Mouse (Mus musculus) embryonic facial prominence, embryonic 15.5 days (tissue): Measurements from ENCODE around the gene Ifngr2. TPM values are rescaled to one million over a fixed set of nuclear protein-coding genes. Genes with fewer than 3 reads are reported as not detected.

Source experiments
- ATAC-seq: fragments of 200-750 bp; cut with Nextera tagmentation; 2 replicates; pipeline ENCODE4 v1.8.0; 2017; ENCODE audit warnings: low read depth, moderate TSS enrichment; ENCODE audit not compliant: insufficient number of reproducible peaks, low FRiP score, low TSS enrichment
- H3K27ac ChIP-seq: fragments of 300-500 bp; sonication (generic); replicated peaks from 2 replicates; pipeline ENCODE4 v1.5.1; 2015; ENCODE audit warnings: mild to moderate bottlenecking, inconsistent platforms
- H3K27me3 ChIP-seq: fragments of 300-500 bp; sonication (generic); 2 replicates; pipeline ENCODE4 v1.6.1; 2015; ENCODE audit warnings: inconsistent platforms
- H3K36me3 ChIP-seq: fragments of 300-500 bp; sonication (generic); 2 replicates; pipeline ENCODE4 v1.6.1; 2015; ENCODE audit warnings: mild to moderate bottlenecking, inconsistent platforms
- H3K4me1 ChIP-seq: fragments of 300-500 bp; sonication (generic); 2 replicates; pipeline ENCODE4 v1.6.1; 2015; ENCODE audit warnings: inconsistent platforms
- H3K4me2 ChIP-seq: fragments of 300-500 bp; sonication (generic); replicated peaks from 2 replicates; pipeline ENCODE4 v1.6.1; 2015; ENCODE audit warnings: mild to moderate bottlenecking, inconsistent platforms
- H3K4me3 ChIP-seq: fragments of 300-500 bp; sonication (generic); replicated peaks from 2 replicates; pipeline ENCODE4 v1.5.1; 2015; ENCODE audit warnings: mild to moderate bottlenecking, inconsistent platforms
- H3K9ac ChIP-seq: fragments of 300-500 bp; sonication (generic); 2 replicates; pipeline ENCODE4 v1.6.1; 2015; ENCODE audit warnings: inconsistent platforms
- H3K9me3 ChIP-seq: fragments of 300-500 bp; sonication (generic); replicated peaks from 2 replicates; pipeline ENCODE4 v1.6.1; 2016; ENCODE audit warnings: inconsistent platforms
- WGBS: fragments of 180-500 bp; shearing (Covaris S2); methylation state at CpG from one replicate; pipeline ENCODE4 v1.1.7; 2015; 5-methylcytosine and 5-hydroxymethylcytosine counted together
- polyA plus RNA-seq: library from polyadenylated mRNA; unstranded; fragments of >200 nt; fragmentation: Nextera tagmentation; extraction: Ambion mirVana; gene quantifications from 2 replicates; pipeline ENCODE4 v1.2.1, GENCODE M21; 2015

Gene Ifngr2
- polyA plus RNA-seq, 1 experiment from 2014 or later, result 58.8 TPM

DNA sequence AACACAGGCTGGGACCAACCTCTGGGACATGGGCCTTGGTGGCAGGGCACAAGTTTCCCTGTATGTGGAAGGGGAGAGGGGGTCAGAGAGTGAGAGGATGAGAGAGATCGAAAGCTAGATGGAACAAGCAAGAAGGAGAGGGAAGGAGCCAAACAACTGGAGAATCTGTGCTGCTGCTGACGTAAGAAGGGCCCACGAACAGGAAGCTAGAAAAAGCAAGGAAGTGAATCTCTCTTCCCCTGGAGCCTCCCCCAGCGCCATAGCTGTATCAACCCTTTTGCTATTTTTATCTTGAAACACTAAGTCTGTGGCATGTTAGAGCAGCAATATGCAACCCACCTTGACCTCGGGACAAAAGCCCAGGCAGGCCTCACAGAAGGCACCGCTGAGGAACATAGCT, 8.8 kb upstream of the Ifngr2 start:
- H3K4me3 ChIP-seq, result no peak overlapping the region
- WGBS, result 59% methylated on average over 6 of the region's 6 CpGs
- no peak overlapping the region for H3K9ac ChIP-seq
- ATAC-seq, result no peak
- H3K4me1 ChIP-seq, result 0 out of 2 replicates have a peak, but pooled peaks cover 6% of the 10 kb centered on the region
- no peaks in the 10 kb centered on the region for H3K27me3 ChIP-seq
- H3K4me2 ChIP-seq, result no peak overlapping the region
- peak overlapping the region; percentile 24; the same call in 1 of the 2 replicates for H3K27ac ChIP-seq
- no peaks in the 10 kb centered on the region for H3K9me3 ChIP-seq
- no peaks in the 10 kb centered on the region for H3K36me3 ChIP-seq

DNA sequence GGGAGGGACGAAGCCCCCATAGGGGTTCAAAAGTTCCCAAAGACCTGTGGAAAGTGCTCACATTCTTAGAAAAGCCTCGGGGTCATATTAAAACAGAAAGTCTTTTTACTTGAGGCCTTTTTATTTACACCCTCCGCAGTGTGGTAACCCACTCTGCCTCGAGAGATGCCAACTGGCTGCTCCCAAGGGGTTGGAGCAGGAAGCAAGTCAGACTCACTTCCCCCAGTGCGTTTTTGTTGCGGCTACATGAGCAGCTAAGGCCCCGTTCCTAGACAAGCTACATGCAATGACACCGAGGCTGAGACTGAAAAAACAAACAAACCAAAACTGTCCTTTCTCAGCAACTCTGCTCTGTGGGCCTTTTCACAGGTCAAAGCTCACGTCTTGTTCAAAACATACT, 8.4 kb upstream of the Ifngr2 start:
- Histone ChIP-seq H3K27ac (peak overlapping the region; percentile 24; the same call in 1 of the 2 replicates), H3K4me3 (no peak overlapping the region), H3K4me1 (0 out of 2 replicates have a peak, but pooled peaks cover 6% of the 10 kb centered on the region), H3K36me3 (no peaks in the 10 kb centered on the region), H3K27me3 (no peaks in the 10 kb centered on the region), H3K4me2 (no peak overlapping the region), H3K9ac (no peak overlapping the region), H3K9me3 (no peaks in the 10 kb centered on the region)
- WGBS, result 39% methylated on average over 9 of the region's 9 CpGs
- ATAC-seq, result no peak

DNA sequence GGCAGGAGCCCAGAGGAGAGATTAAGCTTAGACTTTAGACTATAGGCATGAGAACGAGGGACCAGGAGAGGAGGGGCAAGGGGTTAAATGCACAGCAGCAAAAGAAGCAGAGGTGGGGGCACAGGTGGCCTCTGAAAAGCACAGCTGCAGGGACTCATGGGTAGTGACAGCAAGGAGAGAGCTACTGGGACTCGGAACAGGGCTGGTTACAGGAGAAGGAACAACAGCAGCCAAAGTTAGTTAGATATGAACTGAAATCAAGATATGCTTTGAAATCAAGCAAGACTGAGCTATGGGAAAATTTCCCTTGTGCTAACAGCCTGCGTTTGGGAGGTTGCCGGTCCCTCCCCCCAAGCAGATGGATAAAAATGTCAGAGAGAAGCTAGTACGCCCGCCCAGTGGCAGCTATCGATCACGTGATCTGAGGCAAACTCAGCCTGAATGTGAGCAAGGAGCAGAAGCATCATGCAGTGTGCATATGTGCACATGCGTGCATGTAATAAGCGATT, 5.2 kb upstream of the Ifngr2 start:
- Histone ChIP-seq H3K27ac (no peak overlapping the region), H3K36me3 (no peaks in the 10 kb centered on the region), H3K9me3 (no peaks in the 10 kb centered on the region), H3K4me1 (peaks cover 19% of the 10 kb centered on the region), H3K4me3 (no peak overlapping the region), H3K9ac (no peak overlapping the region), H3K4me2 (peak overlapping the region; percentile 32), H3K27me3 (no peaks in the 10 kb centered on the region)
- ATAC-seq, result no peak
- WGBS, result 26% methylated on average over 10 of the region's 10 CpGs

DNA sequence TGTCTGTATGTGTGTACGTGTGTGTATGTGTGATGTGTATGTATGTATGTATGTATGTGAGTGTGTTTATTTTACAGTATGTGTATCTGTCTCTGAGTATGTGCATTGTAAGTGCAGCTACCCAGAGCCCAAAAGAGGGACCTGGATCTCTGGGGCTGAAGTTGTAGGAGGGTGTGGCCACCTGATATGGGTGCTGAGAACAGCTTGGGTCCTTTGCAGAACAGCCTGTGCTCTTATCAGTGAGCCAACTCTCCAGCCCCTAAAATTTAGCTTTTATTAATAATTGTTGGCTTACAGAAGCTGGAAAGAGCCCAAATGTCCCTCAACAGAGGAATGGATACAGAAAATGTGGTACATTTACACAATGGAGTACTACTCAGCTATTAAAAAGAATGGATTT, 3.3 kb upstream of the Ifngr2 start:
- Histone ChIP-seq H3K27ac (no peak overlapping the region), H3K4me3 (no peak overlapping the region), H3K36me3 (no peaks in the 10 kb centered on the region), H3K27me3 (no peaks in the 10 kb centered on the region), H3K4me2 (no peak overlapping the region), H3K4me1 (peaks cover 30% of the 10 kb centered on the region), H3K9ac (no peak overlapping the region), H3K9me3 (no peaks in the 10 kb centered on the region)
- 88% methylated on average over 1 of the region's 1 CpGs for WGBS
- ATAC-seq, result no peak

DNA sequence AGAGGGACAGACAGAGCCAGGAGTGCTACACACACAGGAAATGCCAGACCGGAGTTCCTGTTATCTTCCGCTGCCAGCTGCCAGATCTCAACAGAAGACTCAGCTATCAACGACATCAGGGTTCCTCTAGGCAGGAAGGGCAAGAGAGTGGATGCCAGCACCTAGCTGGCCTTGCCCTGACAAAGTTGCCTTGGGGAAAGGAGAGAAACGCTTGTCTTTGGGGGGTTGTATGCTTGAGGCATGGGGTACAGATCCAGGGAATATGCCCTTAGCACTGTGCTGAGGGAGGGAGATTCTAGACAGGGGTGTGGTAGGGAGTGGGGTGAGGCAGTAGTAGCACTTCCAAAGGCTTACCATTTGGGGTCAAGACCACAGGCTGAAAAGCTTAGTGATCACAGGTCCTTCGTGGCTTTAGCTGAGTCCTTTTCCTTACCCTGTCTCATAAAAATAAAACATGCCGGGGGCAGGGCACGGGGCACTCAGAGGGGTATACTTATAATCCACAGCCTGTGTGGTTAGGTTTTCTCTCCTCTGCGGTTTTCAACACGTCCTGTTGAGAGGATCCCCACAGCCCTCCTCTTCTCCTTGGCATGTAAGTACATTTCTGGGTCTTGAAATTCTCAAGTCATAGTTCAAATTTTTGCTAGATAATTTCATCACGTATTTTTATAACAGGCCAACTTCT, 1.1 kb upstream of the Ifngr2 start:
- Histone ChIP-seq H3K4me1 (peaks cover 42% of the 10 kb centered on the region), H3K9ac (no peak overlapping the region), H3K4me3 (no peak overlapping the region), H3K9me3 (no peaks in the 10 kb centered on the region), H3K36me3 (no peaks in the 10 kb centered on the region), H3K27ac (peak overlapping the region; percentile 83; the same call in 1 of the 2 replicates), H3K27me3 (no peaks in the 10 kb centered on the region), H3K4me2 (peak overlapping the region; percentile 60; the same call in 1 of the 2 replicates)
- 57% methylated on average over 10 of the region's 10 CpGs for WGBS
- peak; percentile 41; the same call in 1 of the 2 replicates for ATAC-seq

DNA sequence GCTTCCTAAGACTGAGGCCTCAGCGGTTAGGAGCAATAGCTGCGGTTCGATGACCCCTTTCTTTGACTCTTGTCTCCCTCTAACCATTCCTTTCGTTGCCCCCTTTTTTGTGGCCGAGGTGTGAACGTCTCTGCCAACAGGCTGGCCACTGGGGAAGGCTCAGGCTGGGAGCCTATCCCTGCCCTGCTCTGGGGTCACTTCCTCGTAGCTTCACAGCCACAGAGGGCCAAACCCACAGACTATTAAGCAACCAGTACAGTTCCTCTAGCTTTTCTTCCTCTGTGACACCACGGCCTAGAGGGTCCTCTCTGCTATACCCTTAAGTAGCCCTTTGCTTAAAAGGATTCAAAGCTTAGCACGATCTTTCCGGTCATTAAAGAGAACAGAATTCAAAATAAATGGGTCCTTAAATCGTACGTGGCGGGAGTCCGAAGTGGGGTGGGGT, 459 bp upstream of the Ifngr2 start:
- H3K4me1 ChIP-seq, result peaks cover 41% of the 10 kb centered on the region
- peak overlapping the region; percentile 83; the same call in 1 of the 2 replicates for H3K9ac ChIP-seq
- 22% methylated on average over 14 of the region's 14 CpGs for WGBS
- peak overlapping the region; percentile 60 for H3K4me2 ChIP-seq
- H3K4me3 ChIP-seq, result peak overlapping the region; percentile 94
- H3K27ac ChIP-seq, result peak overlapping the region; percentile 83
- H3K27me3 ChIP-seq, result no peaks in the 10 kb centered on the region
- H3K36me3 ChIP-seq, result no peaks in the 10 kb centered on the region
- peak; percentile 39 for ATAC-seq
- H3K9me3 ChIP-seq, result no peaks in the 10 kb centered on the region

DNA sequence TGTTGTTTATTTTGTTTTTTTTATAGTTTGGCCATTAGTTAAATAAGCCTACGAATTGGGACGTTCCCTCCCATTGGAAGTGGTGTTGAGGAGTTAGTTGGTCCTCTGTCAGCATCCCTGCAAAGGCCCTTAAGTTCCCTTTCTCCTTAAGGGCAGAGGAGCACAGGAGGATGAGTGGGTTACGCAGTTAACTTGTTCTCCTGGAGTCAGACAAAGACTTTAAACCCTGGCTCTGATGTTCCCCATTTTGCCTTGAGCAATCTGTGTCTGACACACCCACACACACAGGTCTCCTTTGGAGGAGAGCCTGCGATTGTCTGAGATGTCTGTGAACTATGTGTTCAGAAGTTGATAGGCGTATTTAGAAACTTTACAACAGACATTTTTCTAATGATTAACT, 1.1 kb downstream of the Ifngr2 start:
- Histone ChIP-seq H3K27me3 (no peaks in the 10 kb centered on the region), H3K27ac (no peak overlapping the region), H3K4me1 (peaks cover 35% of the 10 kb centered on the region), H3K9ac (peak overlapping the region; percentile 83; the same call in 1 of the 2 replicates), H3K9me3 (no peaks in the 10 kb centered on the region), H3K36me3 (no peaks in the 10 kb centered on the region), H3K4me2 (peak overlapping the region; percentile 60), H3K4me3 (peak overlapping the region; percentile 94)
- 32% methylated on average over 5 of the region's 5 CpGs for WGBS
- ATAC-seq, result no peak

DNA sequence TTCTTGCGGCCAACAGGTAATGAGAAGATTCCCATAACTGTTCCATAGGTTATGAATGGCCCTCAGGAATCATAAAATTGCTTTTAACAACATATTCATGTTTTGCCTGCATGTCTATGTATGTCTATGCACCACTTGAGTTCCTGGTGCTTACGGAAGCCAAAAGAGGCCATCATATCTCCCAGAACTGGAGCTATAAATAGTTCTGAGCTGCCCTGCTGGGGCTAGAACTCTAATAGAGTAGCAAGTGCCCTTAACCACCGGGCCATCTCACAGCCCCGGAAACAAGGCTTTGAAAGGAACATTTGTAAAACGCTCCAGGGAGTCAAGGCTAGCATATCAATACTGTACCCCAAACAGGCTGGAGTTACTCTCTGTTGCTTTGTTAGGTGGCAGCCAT, 1.7 kb downstream of the Ifngr2 start:
- no peak overlapping the region for H3K9ac ChIP-seq
- 44% methylated on average over 5 of the region's 5 CpGs for WGBS
- peak overlapping the region; percentile 60; the same call in 1 of the 2 replicates for H3K4me2 ChIP-seq
- no peak overlapping the region for H3K27ac ChIP-seq
- no peaks in the 10 kb centered on the region for H3K27me3 ChIP-seq
- no peak for ATAC-seq
- H3K4me3 ChIP-seq, result peak overlapping the region; percentile 16
- peaks cover 40% of the 10 kb centered on the region for H3K4me1 ChIP-seq
- no peaks in the 10 kb centered on the region for H3K36me3 ChIP-seq
- no peaks in the 10 kb centered on the region for H3K9me3 ChIP-seq

DNA sequence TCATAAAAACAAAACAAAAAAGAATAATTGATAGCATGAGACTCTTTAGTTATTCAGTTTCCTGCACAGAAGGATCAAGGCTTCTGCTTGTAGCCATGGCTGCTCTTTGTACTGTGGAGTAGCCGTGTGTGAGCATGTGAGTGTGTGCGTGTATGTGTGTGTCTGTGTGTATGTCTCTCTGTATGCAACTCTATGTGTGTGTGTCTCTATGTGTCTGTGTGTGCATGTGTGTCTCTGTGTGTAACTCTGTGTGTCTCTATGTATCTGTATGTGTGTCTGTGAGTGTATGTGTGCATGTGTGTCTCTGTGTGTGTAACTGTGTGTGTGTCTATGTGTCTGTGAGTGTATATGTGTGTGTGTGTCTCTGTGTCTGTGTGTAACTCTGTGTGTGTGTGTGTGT, 2.1 kb downstream of the Ifngr2 start:
- Histone ChIP-seq H3K4me1 (peaks cover 44% of the 10 kb centered on the region), H3K4me3 (peak overlapping the region; percentile 16), H3K9me3 (no peaks in the 10 kb centered on the region), H3K27me3 (no peaks in the 10 kb centered on the region), H3K9ac (no peak overlapping the region), H3K27ac (no peak overlapping the region), H3K36me3 (no peaks in the 10 kb centered on the region), H3K4me2 (peak overlapping the region; percentile 60; the same call in 1 of the 2 replicates)
- 69% methylated on average over 2 of the region's 2 CpGs for WGBS
- ATAC-seq, result no peak

DNA sequence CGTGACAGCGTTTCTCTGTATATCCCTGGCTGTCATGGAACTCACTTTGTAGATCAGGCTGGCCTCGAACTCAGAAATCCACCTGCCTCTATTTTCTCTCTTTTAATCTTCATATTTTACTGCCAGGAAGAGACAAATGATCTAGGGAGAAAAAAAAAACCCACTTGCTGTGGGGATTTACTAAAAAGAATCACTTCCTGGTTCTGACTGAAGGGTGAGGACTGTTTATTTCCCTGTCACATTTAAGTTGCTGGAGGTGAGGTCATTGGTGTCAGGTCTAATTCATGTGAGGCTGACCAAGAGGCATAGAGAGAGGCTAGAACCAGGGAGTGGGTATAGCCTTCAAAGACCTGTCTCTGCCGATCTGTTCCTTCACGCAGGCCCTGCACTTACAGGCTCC, 2.7 kb downstream of the Ifngr2 start:
- Histone ChIP-seq H3K27me3 (no peaks in the 10 kb centered on the region), H3K9ac (no peak overlapping the region), H3K4me1 (peaks cover 48% of the 10 kb centered on the region), H3K4me2 (no peak overlapping the region), H3K27ac (no peak overlapping the region), H3K9me3 (no peaks in the 10 kb centered on the region), H3K36me3 (no peaks in the 10 kb centered on the region), H3K4me3 (no peak overlapping the region)
- ATAC-seq, result no peak
- WGBS, result 64% methylated on average over 5 of the region's 5 CpGs

DNA sequence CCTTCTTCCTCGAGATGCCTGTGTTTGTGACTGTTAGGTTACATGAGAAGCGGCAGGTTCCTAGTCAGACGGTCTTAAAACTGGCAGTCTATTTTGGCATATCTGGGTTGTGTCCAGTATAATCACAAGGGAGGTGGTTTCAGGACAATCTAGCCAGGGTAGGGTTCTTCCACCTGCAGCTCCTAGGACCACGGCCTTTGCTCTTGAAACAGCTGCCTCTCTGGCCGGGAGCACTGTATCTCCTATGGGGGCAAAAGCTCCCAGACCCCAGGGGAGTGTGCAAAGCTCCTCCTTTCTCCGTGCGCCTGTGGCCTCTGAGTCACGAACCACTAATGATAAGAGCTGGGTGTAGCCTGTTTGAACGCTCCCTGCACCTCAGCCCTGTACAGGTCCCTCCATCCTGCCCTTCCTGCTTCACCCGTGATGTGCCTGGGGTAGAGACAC, 4.2 kb downstream of the Ifngr2 start:
- Histone ChIP-seq H3K27me3 (no peaks in the 10 kb centered on the region), H3K4me2 (no peak overlapping the region), H3K36me3 (peaks cover 11% of the 10 kb centered on the region; the same call in 1 of the 2 replicates), H3K4me3 (no peak overlapping the region), H3K4me1 (peaks cover 49% of the 10 kb centered on the region), H3K9ac (no peak overlapping the region), H3K9me3 (no peaks in the 10 kb centered on the region), H3K27ac (no peak overlapping the region)
- 71% methylated on average over 10 of the region's 10 CpGs for WGBS
- ATAC-seq, result no peak
